Mouse (Mus musculus) bone marrow, adult 2 months (tissue): Measurements from ENCODE around the gene Atp2a1. TPM values are rescaled to one million over a fixed set of nuclear protein-coding genes. Genes with fewer than 3 reads are reported as not detected.

Experiments
- H3K27ac ChIP-seq: fragments of 200-500 bp; 2 replicates; pipeline ENCODE4 v1.5.1; 2012; ENCODE audit warnings: low read depth, mild to moderate bottlenecking, control low read depth, inconsistent platforms, low read length; ENCODE audit not compliant: control insufficient read depth, poor library complexity, insufficient read depth
- H3K4me1 ChIP-seq: fragments of 200-500 bp; 2 replicates; pipeline ENCODE4 v1.6.1; 2011; ENCODE audit warnings: low read length; ENCODE audit not compliant: control insufficient read depth, insufficient read depth
- H3K4me3 ChIP-seq: fragments of 200-500 bp; replicated peaks from 2 replicates; pipeline ENCODE3; 2011; ENCODE audit warnings: mild to moderate bottlenecking, low read depth, low read length, control low read depth; ENCODE audit not compliant: control insufficient read depth
- CTCF ChIP-seq: fragments of 200-500 bp; IDR thresholded peaks from 2 replicates; pipeline ENCODE4 v1.5.1; 2011; ENCODE audit warnings: low read length, control low read depth; ENCODE audit not compliant: control insufficient read depth, insufficient read depth
- POLR2A ChIP-seq: fragments of 200-500 bp; IDR thresholded peaks from 2 replicates; pipeline ENCODE4 v1.6.1; 2011; ENCODE audit warnings: low read depth, mild to moderate bottlenecking, control low read depth, low read length, borderline replicate concordance; ENCODE audit not compliant: control insufficient read depth
- WGBS: fragments of 180-500 bp; shearing (Covaris S2); methylation state at CpG from one replicate; pipeline ENCODE4 v1.1.7; 2018; 5-methylcytosine and 5-hydroxymethylcytosine counted together
- polyA plus RNA-seq: library from polyadenylated mRNA; stranded (reverse); fragments of >200 nt; gene quantifications from 2 replicates; pipeline ENCODE4 v1.2.4, GENCODE M21; 2011; ENCODE audit warnings: low replicate concordance; ENCODE audit not compliant: missing spikeins, insufficient read depth, insufficient read length

Gene Atp2a1
- polyA plus RNA-seq, 1 experiment = 12.0 TPM

GRCm38 (mm10) chr7:126463547-126463946 lies 639 bp upstream of the Atp2a1 start:
- no peak overlapping the region for H3K27ac ChIP-seq
- H3K4me3 ChIP-seq = no peak overlapping the region
- no peaks in the 10 kb centered on the region; the same call in none of the 2 replicates for H3K4me1 ChIP-seq
- WGBS = 65% methylated on average over 4 of the region's 4 CpGs
- TF ChIP-seq POLR2A = no peak
- TF ChIP-seq CTCF = no peak

DNA sequence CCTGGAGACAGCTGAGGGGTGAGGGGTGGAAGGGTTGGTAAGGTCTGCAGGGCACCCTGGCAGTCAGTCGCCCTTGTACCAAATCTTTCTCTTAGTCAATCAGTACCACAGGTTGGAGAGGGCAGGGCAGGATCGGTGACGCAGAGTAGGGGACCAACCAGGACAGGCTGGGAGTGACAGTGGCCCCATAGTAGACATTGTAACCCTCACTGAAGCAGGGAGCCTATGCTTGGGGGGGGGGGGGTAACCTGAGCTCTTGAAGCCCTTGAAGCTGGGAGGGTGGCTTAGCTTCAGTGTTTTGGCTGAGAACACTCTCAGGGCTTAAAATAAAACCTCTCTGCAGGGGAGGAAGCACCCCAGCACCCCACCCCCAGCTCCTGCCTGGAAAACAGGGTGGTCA lies 1.3 kb downstream of the Atp2a1 start:
- H3K27ac ChIP-seq = no peak overlapping the region
- H3K4me1 ChIP-seq = no peaks in the 10 kb centered on the region; the same call in 1 of the 2 replicates
- 84% methylated on average over 3 of the region's 3 CpGs for WGBS
- H3K4me3 ChIP-seq = no peak overlapping the region
- no peak for TF ChIP-seq CTCF
- TF ChIP-seq POLR2A = no peak

DNA sequence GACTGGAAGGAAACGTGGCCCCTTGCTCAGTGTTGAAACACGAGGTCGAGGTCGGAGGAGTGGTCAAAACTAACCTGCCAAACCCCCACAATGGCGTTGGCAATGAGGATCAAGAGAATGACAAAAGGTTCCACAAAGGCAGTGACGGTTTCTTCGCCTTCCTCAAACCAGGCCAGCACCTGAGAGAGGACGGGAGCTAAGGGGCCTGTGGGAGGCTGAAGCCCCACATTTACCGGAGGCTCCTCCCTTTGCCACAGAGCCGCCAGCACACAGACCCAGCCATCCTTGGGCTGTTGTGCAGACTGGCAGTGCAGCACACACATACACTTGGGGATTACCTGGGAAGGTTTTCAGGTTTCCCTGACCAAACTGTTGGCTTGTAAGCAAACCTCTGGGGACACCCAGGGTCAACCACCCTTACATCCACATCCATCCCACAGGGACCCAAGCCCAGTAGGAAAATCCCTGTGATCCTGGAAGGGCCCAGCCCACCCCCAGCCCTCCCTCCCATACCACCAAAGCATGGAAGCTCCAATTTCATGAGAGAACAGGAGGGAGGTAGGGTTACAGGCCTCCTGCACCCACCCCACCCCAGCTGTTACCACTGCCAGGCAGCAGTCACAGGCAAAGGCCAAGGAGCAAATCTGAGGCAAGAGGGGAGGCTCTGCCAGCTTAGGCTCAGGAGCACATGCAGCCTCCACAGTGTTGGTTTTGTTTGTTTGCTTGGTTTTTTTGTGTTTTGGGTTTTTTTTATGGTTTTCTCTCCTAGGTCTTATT lies 2.1 kb downstream of the Atp2a1 start:
- no peak for TF ChIP-seq CTCF
- TF ChIP-seq POLR2A = no peak
- 40% methylated on average over 10 of the region's 10 CpGs for WGBS
- Histone ChIP-seq H3K4me1 (no peaks in the 10 kb centered on the region), H3K27ac (no peak overlapping the region), H3K4me3 (no peak overlapping the region)

GRCm38 (mm10) chr7:126458844-126459618 lies 3.9 kb downstream of the Atp2a1 start:
- WGBS = 82% methylated on average over 11 of the region's 11 CpGs
- no peak overlapping the region for H3K27ac ChIP-seq
- TF ChIP-seq POLR2A (no peak), CTCF (no peak)
- no peak overlapping the region for H3K4me3 ChIP-seq
- H3K4me1 ChIP-seq = no peaks in the 10 kb centered on the region

DNA sequence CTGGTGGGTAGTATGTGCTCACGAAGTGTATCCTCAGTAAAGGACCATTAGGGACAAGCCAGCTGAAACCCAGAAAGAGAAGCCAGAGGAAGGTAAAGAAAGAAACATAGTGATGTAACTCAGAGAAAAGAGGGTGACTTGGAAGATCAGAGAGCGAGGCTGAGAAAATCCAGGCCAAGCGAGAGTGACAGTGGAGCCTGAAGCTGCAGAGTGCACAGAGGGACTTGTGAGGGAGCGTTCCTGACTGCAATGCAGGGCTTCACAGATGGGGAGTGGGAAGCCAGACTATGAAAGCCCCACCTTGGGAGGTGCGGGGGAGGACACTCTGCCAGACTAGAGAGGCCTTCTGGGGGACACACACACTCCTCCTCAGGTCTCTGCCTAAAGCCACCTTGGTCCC lies 4.7 kb downstream of the Atp2a1 start:
- H3K4me1 ChIP-seq = no peaks in the 10 kb centered on the region
- no peak overlapping the region for H3K27ac ChIP-seq
- TF ChIP-seq POLR2A (no peak), CTCF (no peak)
- 84% methylated on average over 5 of the region's 5 CpGs for WGBS
- H3K4me3 ChIP-seq = no peak overlapping the region

DNA sequence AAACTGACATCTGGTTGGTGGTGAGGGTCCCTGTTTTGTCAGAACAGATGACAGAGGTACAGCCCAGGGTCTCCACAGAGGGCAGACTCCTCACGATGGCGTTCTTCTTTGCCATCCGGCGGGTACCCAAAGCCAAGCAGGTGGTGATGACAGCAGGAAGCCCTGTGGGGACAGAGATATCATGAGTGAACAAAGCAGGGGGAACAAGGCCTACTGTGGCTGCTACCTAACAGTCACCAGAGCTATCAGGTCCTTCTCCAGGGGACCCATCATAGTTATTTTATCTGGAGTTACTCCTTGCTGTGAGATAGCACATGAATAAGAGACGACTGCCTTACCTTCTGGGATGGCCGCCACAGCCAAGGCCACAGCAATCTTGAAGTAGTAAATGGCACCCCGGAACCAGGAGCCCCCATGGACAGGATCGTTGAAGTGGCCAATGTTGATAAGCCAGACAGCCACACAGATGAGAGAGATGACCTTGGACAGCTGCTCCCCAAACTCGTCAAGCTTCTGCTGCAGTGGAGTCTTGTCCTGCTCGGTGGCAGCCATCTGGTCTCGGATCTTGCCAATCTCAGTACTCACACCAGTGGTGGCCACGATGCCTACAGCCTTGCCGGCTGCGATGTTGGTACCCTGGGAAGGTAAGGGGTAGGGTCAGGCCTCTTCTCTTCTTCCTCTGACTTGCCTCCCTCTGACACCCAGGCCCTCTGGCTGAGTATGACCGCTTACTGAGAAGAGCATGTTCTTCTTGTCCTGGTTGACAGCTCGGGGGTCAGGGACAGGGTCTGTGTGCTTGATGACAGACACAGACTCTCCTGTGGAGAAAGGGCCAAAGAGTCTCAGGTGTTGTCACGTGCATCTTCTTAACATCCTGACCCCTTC lies 6.3 kb downstream of the Atp2a1 start:
- 62% methylated on average over 17 of the region's 17 CpGs for WGBS
- Histone ChIP-seq H3K27ac (no peak overlapping the region), H3K4me1 (no peaks in the 10 kb centered on the region), H3K4me3 (no peak overlapping the region)
- TF ChIP-seq CTCF (no peak), POLR2A (no peak)

GRCm38 (mm10) chr7:126455242-126455641 lies 7.7 kb downstream of the Atp2a1 start:
- TF ChIP-seq CTCF (no peak), POLR2A (no peak)
- Histone ChIP-seq H3K27ac (no peak overlapping the region), H3K4me1 (no peaks in the 10 kb centered on the region), H3K4me3 (no peak overlapping the region)
- 76% methylated on average over 2 of the region's 2 CpGs for WGBS
